Mouse (Mus musculus): ENCODE measurements around the gene Plau. TPM values are rescaled to one million over a fixed set of nuclear protein-coding genes. Genes with fewer than 3 reads are reported as not detected.

The Plau gene
- polyA plus RNA-seq, 1 experiment: 1.8 TPM

DNA sequence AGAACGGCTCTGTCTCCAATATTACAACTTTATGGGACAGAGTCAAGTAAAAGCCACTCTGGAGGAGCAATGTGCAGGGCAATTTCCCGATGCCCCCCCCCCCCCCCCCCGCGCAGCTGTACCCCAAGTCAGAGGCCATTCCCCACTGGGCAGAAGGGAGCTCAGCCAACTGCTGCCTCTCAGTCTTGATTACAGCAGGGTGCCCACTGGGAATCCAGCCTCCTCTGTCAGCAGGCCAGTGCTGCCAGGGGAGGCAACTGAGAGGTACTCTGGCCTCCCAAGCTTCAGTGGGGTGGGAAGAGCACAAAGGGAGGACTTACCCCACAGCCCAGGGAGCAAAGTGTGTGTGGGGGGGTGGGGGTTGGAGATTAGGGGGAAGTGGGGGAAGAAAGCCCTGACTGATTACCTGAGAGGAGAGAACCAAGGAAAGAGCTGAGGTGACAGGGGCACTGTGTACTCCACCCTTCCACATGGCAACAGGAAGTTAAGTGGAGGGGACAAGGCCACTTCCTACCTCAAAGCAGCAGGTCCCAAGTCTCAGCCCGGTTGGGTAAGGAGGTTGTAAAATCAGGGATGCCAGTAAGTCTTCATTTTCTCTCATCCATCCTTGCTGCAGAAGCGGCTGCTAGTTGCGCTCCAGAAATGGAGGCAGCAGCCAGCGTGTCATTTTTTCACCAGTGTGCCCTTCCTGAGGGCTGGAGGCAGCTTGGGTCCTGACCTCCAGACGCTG is 40.9 kb upstream of the Plau start:
- TF ChIP-seq POLR2A (IDR thresholded peaks at IDR 0.05; ENCODE audit: borderline replicate concordance, extremely low read depth, insufficient read depth, insufficient read length, poor library complexity, severe bottlenecking) (no peak), CTCF (IDR thresholded peaks at IDR 0.05; ENCODE audit: borderline replicate concordance, extremely low read depth, insufficient read depth, insufficient read length) (no peak)
- no peak for DNase-seq (ENCODE audit: low read depth)

DNA sequence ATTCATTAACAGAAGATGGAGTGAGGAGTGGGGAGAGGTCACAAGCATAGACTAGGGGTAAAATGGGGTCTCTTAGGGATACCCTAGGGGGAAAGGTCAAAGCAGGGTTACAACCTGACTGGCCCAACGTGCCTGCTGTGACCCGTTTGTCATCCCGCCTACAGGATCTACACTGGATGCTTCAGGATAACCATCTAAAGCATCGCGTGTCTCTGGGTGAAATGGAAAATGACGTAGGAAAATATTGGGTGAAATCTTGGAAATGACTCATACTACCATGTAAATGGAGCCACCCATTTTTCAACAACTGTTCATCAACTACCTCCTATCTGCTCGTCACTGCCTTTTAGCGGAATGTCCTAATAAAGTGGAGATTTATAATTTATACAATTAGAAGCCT is 40.3 kb upstream of the Plau start:
- no peak for TF ChIP-seq POLR2A (IDR thresholded peaks at IDR 0.05; ENCODE audit: borderline replicate concordance, extremely low read depth, insufficient read depth, insufficient read length, poor library complexity, severe bottlenecking)
- no peak for TF ChIP-seq CTCF (IDR thresholded peaks at IDR 0.05; ENCODE audit: borderline replicate concordance, extremely low read depth, insufficient read depth, insufficient read length)
- DNase-seq (ENCODE audit: low read depth): no peak

DNA sequence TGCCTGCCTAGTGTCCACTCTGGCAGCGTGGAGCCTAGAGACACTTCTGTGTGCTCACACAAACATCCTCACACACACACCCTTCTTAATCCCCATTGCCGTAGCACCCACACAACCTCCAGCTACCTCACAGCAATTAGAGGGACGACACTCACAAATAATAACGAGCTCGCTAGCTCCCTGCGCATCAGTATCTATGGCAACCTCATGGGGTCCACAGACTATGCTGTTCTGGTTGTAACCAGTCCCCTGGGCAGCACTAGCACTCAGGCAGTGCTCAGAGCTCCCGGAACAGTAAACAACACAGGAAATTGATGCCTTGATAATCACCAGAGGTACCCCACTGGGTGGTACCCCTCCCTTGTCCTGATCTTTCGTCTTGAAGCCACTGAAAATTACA is 39.8 kb upstream of the Plau start:
- DNase-seq (ENCODE audit: low read depth): peak; percentile 77
- TF ChIP-seq POLR2A (IDR thresholded peaks at IDR 0.05; ENCODE audit: borderline replicate concordance, extremely low read depth, insufficient read depth, insufficient read length, poor library complexity, severe bottlenecking) (no peak), CTCF (IDR thresholded peaks at IDR 0.05; ENCODE audit: borderline replicate concordance, extremely low read depth, insufficient read depth, insufficient read length) (no peak)

DNA sequence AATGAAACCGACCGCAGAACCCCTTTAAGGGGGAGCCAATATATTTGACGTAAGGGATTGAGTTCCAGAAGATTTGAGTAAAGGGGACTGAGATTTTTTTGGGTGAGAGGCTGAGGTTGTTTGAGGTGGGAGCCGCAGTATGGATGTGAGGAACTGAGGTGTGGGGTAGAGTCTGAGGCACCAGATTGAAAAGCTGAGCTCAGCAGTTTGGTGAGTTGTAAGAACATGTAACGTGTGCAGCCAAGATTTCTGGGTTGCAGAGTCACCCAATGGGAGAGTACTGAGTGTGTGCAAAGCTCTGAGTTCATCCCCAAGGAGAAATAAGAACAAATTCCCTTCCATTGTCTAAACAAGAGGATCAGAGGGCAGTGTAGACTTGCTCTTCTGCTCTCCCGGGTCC is 38.2 kb upstream of the Plau start:
- TF ChIP-seq CTCF (IDR thresholded peaks at IDR 0.05; ENCODE audit: borderline replicate concordance, extremely low read depth, insufficient read depth, insufficient read length) (no peak), POLR2A (IDR thresholded peaks at IDR 0.05; ENCODE audit: borderline replicate concordance, extremely low read depth, insufficient read depth, insufficient read length, poor library complexity, severe bottlenecking) (no peak)
- DNase-seq (ENCODE audit: low read depth): no peak

DNA sequence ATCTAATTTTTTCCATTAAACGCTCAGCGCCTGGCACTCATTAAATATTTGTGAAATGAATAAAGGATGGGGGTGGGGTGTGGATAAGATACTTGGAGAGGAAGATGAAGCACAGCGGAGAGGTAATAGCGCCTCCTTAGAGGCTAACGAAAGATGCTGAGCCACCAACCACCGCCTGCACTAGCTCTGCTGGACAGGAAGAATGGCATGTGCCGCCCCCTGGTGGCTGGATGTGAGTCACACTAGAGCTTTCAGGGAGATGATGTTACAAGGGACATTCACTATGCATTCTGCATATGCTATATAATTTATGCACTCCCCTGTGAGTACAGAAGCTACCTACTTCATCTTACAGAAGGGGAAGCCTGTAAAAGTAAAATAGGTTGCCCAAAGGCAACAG is 37.7 kb upstream of the Plau start:
- peak; percentile 80 for DNase-seq (ENCODE audit: low read depth)
- TF ChIP-seq POLR2A (IDR thresholded peaks at IDR 0.05; ENCODE audit: borderline replicate concordance, extremely low read depth, insufficient read depth, insufficient read length, poor library complexity, severe bottlenecking) (no peak), CTCF (IDR thresholded peaks at IDR 0.05; ENCODE audit: borderline replicate concordance, extremely low read depth, insufficient read depth, insufficient read length) (peak; percentile 84)

DNA sequence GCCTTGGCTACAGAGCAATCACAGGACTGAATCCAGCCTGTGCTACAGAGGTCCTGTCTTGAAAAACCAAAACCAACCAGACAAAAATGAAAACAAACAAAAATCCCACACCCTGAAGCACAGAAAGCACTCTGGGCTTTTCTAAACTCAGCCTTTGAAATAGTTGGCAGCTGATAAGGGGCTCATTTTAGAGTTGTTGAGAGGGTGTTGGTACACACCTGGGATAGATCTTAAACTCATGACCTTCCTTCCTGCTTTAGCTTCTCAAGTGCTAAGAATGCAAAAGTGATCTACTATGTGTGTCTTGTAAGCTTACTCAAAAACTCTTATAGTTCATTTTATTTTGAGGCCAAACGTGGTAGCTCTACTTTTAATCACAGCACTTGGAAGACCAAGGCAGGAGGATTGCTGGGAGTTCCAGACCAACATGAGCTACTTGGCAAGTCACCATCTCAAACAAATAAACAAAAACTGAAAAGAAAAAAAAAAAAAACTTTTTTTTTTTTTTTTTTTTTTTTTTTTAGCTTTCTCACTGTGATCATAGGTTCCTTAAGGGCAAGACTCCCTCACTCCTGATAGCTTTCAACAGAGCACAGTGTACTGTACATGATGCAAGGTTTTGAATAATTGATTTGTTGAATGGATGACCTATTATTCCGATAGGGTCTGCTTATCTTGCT is 33.4 kb upstream of the Plau start:
- DNase-seq (ENCODE audit: low read depth): no peak
- no peak for TF ChIP-seq CTCF (IDR thresholded peaks at IDR 0.05; ENCODE audit: borderline replicate concordance, extremely low read depth, insufficient read depth, insufficient read length)
- no peak for TF ChIP-seq POLR2A (IDR thresholded peaks at IDR 0.05; ENCODE audit: borderline replicate concordance, extremely low read depth, insufficient read depth, insufficient read length, poor library complexity, severe bottlenecking)

DNA sequence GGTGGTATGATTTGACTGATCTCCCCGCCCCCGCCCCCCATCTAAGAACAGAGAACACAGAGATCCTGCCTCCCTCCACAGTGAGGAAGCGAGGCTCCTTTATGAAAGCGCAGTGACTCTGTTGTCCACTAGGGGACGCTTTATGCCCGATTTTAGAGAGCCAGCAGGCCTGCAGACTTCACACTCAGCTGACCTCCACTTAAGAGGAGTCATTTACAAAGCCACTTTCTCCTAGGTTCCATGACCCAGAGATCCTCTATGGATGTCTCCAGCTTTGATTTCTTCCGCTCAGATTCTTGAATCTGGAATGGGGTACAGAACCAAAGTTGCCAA is 32.9 kb upstream of the Plau start:
- TF ChIP-seq POLR2A (IDR thresholded peaks at IDR 0.05; ENCODE audit: borderline replicate concordance, extremely low read depth, insufficient read depth, insufficient read length, poor library complexity, severe bottlenecking): no peak
- peak; percentile 93 for TF ChIP-seq CTCF (IDR thresholded peaks at IDR 0.05; ENCODE audit: borderline replicate concordance, extremely low read depth, insufficient read depth, insufficient read length)

DNA sequence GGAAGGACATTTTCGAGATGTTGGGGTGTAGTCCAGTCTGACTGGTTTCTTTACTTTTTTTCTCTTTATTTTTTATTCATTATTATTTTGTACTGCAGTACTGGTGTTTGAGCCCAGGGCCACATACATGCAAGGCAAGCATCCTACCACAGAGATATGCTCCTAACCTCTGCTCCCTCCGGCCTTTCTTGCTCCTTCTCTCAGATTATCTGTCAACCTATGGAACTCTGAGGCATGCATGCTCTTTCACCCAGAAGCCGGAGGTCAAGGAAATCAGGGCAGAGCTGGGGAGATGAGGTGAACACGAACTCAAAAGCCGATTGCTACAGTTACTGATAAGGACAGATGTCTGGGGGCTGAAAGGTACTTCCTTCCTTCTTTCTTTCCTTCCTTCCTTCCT is 32.0 kb upstream of the Plau start:
- no peak for TF ChIP-seq POLR2A (IDR thresholded peaks at IDR 0.05; ENCODE audit: borderline replicate concordance, extremely low read depth, insufficient read depth, insufficient read length, poor library complexity, severe bottlenecking)
- TF ChIP-seq CTCF (IDR thresholded peaks at IDR 0.05; ENCODE audit: borderline replicate concordance, extremely low read depth, insufficient read depth, insufficient read length): no peak
- no peak for DNase-seq (ENCODE audit: low read depth)

More for the DNA sequence above, 32.9 kb upstream of the Plau start:
- peak; percentile 81 for DNase-seq (ENCODE audit: low read depth)

DNA sequence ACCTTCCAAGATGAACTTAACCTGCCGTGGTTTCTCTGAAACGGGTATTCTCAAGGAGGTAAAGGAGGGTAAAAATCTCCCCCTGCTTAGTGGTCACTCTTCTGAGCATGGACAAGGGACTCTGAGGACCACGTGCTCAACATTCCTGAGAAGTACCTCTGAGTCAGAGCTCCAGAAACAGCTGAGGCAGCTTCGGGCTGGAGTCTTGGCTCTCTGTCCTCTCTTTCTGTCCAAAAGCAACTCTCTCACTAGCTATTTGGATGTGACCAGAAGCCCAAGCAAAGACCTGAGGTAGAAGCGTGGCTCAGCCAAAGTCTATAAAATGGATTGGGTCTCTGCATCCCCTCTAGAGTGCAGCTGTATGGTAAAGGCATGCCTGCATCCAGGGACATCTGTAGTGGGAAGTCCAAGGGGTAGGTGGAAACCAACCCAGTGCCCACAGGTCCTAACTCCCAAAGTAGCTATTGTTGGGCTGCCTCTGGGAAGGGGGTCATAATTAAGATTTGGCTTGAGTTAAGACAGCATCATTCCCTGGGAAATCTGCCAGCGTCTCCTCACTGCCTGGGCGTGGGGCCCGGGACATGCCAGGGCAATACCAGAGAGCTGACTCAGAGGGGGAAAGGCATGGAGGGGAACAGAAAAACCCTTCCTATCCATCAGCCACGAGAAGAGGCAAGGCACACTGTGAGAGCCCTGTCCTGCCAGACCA is 31.3 kb upstream of the Plau start:
- TF ChIP-seq POLR2A (IDR thresholded peaks at IDR 0.05; ENCODE audit: borderline replicate concordance, extremely low read depth, insufficient read depth, insufficient read length, poor library complexity, severe bottlenecking) (no peak), CTCF (IDR thresholded peaks at IDR 0.05; ENCODE audit: borderline replicate concordance, extremely low read depth, insufficient read depth, insufficient read length) (no peak)
- DNase-seq (ENCODE audit: low read depth): peak; percentile 92

DNA sequence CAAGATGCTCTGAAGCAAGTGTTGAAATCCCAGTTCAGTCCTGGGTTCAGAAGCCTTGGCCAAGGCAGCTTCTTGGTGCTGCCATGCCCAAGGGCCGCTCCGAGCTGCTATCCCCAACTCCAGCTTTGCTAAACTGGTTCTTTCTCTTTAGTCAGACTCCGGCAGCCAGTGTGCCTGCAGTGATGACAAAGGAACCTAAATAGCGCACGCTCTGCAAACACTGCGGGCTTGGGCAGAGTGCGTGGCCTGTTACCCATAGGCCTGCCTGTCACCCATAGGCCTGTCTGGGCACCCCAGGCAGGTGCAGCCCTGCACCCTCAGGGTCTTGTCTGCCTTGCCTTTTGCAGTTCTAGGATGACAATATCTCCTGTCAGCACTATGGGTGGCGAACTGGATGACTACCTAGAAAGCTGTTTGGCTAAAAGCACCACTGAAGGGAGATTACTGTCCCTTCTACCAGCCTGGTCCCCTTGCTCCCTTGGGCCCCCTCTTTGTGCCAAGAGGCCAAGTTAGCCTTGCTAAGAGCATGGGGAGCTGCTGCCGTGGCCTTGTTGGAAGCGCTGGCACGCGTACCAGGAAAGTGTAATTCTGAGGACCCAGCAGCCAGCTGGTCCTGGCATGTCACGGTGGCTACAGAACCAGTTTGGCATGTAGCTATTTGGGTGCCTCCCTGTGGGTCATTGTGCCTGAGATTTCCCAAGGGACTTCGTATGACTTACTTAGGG is 30.2 kb upstream of the Plau start:
- DNase-seq (ENCODE audit: low read depth): no peak
- TF ChIP-seq CTCF (IDR thresholded peaks at IDR 0.05; ENCODE audit: borderline replicate concordance, extremely low read depth, insufficient read depth, insufficient read length) (no peak), POLR2A (IDR thresholded peaks at IDR 0.05; ENCODE audit: borderline replicate concordance, extremely low read depth, insufficient read depth, insufficient read length, poor library complexity, severe bottlenecking) (no peak)

DNA sequence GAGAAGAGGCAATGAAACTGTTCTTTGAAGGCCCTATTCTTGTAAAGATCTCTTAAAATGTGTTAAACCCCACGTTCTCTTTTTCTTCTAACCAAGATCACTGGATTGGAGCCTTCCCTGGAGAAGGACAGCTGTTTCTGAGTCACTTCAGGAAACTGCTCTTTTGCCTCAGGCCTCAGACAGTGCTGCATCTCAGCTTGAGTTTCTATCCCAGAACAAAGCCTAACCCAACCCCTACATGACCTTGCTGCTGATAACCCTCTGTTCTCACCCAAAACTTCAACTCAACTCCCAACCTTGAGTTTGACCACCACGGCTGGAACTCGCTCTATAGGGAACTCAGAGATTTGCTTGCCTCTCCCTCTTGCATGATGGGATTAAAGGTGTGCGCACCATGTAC is 27.1 kb upstream of the Plau start:
- TF ChIP-seq POLR2A (IDR thresholded peaks at IDR 0.05; ENCODE audit: borderline replicate concordance, extremely low read depth, insufficient read depth, insufficient read length, poor library complexity, severe bottlenecking): no peak
- TF ChIP-seq CTCF (IDR thresholded peaks at IDR 0.05; ENCODE audit: borderline replicate concordance, extremely low read depth, insufficient read depth, insufficient read length): no peak
- DNase-seq (ENCODE audit: low read depth): no peak

Measured in brain, embryonic 14.5 days (tissue).